Mouse (Mus musculus) cortical plate, adult 2 months (tissue): ENCODE data around the gene Fbxl19.

Experiments
- CTCF ChIP-seq: fragments of 200-500 bp; IDR thresholded peaks from 2 replicates; pipeline ENCODE4 v1.5.1; 2011; ENCODE audit warnings: mild to moderate bottlenecking, control low read depth, low read length; ENCODE audit not compliant: insufficient read depth; ENCODE audit errors: extremely low read depth
- POLR2A ChIP-seq: fragments of 200-500 bp; IDR thresholded peaks from 2 replicates; pipeline ENCODE4 v1.6.1; 2011; ENCODE audit warnings: mild to moderate bottlenecking, low read length, control low read depth; ENCODE audit not compliant: insufficient read depth; ENCODE audit errors: extremely low read depth

DNA sequence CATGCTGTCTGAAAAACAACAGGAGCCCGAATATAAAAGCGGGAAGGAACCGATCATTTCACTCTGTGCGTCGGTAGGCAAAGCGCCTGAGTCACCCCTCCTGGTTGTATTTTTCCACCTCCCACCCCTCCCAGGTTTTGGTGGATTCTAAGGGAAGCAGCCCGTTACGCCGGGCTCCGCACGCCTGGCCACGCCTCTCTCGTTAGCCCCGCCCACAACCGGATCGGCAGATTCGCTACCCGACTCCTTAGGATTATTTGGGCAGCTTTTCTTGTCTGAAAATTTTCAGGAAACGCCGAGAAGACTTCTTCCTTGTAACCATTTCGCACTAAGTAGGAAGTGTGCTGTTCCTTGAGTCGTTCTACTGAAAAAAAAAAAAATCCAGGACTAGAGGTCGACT, 32.1 kb downstream of the Fbxl19 start, which contains the start of gene Setd1a:
- TF ChIP-seq POLR2A, result peak; percentile 74
- no peak for TF ChIP-seq CTCF
